Mouse (Mus musculus) natural killer cell, adult 2 months (primary cell): Measurements from ENCODE around the gene Hectd4.
"Not testable (repeated sequence)": the region's sequence is repeated elsewhere in the genome, so short reads cannot be mapped to it uniquely, and the experiment has no call there.

ENCODE experiments used
- DNase-seq, 2 experiments: peaks; one replicate each; pipeline ENCODE4 v3.0.0; 2022; ENCODE audit warnings: low spot score in 2 of 2

The Hectd4 gene

DNA sequence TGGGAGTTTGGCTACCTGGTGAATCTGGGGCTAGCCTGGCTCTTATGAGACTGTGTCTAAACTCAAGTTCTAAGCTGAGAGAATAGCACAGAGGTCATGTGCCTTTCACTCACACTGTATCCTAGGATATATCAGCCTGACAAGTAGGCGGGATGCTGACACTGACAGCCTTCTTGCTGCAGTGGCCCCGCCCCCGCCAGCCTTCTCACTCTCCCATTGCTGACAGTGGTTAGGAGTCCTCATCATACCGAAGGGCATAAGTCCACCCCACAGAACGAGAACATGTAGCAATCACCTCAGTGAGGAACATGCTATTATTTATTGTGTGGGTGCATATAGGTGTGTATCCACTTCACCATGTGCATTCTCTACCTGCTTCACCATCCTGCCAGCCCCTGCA is 64.8 kb downstream of the Hectd4 start:
- no peak for DNase-seq

DNA sequence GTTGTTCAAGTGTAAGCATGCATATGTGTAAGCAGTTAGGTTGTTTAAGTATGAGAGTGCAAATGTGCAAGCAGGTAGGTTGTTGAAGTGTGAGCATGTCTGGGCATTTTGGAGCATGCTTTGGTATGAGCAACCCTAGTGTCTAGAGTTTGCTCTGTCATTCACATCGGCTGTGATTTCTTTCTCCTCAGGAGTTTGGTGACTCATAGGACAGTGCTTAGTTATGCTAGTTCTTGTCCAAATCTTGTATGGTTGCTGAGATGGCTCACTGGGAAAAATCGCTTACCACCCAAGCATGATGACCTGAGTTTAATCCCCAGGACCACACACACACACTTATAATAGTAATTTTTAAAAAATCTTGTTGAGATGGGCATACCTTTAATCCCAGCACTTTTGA is 67.2 kb downstream of the Hectd4 start:
- DNase-seq: no peak

DNA sequence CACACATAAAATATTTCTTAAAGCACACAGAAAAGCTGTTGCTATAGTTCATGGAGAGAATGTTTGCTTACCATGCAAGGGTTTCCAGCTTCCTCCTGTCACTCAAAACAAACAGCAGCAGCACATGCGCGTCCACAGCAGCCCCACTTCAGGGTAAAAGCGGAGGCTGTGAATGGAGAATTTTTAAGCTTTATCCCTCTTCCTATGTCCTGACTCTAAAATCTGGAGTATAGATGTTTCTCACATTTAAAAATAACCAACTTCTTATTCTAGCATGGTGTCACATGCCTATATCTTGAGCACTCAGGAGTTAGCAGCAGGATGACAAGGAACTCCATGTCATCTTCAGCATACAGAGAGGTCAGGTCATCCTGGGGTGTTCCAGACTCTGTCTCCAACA is 70.3 kb downstream of the Hectd4 start:
- DNase-seq: no peak

DNA sequence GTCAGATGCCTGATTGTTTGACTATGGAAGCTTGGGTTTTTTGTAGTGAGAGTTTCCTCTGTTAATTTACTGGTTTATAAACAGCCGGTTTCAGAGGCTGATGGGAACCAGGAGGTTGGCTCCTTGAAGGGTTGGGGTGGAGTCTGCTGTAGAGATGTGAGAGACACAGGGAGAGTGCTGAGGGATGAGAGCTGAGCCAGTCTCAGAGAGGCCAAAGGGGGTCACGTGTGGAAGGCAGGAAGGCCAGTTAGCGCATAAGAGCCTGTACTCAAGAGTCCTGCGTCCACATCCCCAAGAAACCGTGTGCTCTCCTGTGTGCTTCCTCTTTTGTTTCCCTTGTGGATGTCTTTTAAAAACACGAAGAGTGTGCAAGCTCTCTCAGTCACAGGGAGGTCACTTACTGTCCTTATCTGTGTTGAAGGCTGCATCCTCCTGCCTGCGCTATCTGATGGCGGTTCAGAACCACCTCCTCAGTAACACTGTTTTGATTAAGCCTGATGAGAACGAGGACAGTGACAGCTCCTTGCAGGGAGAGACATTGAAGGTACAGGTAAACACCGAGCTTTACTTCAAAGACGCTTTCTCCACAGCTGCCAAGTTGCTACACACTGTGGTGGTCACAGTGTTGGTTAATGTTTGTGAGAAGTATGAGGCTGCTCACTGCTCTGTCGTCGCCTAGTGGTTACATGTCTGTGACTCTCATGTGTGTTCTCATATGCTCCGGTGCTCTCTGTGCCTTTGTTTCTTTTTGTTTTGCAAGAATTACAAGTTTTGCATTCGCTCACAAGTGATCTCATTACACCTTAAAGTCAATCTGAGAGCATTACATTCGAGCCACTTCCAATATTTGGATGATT is 72.5 kb downstream of the Hectd4 start:
- DNase-seq: no peak

DNA sequence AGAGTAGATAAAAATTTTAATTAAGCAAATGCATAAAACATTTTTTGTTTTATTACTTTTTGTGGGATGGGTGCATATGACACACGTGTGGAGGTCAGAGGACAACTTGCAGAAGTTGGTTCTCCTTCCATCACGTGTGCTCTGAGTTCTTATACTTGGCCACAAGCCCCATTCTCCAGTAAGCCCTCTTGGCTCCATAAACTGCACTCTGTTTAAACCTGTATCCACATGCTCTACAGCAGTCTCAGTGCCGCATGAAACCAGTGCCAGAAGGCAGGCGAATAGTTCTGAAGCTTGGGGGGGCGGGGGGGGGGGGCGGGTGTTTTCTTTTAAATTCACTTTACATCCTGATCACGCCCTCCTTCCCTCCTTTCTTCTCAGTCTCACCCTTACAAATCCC is 85.0 kb downstream of the Hectd4 start:
- no peak for DNase-seq

DNA sequence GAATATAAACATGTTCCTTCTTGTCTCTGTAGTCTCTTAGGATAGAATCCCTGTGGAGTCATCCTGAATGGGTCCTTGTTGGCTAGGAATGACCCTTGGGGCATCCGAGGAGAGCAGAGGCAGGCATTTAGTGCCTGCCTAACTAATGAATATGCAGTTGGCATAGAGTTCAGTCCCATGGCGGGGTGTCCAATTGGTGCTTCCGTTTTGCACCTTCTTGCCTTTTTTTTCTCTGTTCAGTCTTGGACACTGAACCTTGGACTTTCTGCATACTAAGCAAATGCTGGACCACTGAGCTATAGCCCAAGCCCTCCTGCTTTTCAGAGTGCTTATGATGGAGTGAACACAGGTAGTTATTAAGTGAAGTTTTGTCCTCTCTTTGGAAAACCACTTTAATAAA is 87.6 kb downstream of the Hectd4 start:
- no peak for DNase-seq

DNA sequence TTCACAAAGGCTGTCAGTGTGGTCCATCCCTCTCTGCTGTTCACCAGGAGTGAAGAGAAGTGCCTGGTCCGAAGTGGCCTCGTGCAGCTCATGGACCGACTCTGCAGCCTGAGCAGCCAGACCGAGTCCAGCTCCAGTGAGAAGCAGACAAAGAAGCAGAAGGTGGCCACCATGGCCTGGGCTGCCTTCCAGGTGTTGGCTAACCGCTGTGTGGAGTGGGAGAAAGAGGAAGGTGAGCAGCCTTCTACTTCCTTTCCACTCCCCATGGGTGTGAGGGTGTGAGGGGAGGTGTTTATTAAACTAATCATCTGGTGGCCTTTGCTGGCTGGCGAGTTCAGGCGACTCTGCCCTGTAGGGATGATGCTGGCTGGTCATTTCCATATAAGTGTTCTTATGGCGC is 91.6 kb downstream of the Hectd4 start:
- DNase-seq: no peak

DNA sequence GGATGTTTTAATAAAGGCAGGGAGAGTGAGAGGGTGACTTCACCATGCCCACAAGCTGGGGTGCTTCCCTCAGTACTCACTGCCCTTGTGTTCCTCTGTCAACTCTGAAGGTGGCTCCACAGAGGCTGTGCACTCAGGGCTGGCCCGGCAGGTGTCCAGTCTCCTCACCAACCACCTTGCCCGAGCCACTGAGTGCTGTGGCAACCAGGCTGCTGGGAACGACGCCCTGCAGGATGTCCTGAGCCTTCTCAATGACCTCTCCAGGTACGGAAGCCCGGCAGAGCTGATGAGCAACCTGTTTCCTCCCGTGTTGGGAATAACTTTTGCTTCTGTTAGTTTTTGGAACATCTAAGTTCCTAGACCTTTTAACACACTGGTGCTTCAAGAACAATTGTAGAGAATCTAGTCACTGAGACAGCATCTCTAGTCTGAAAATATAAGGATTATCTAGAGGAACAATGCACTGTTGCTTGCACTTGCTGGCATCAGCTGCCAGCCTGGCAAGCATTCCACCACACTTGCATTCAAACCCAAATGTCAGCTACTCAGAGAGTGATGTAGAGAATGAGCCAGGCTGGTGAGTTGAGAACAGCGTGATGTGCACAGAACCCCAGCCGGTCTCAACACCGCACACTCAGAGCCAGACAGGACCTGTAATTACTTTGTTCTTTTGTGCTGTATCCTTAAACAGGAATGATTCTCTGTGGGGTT is 93.9 kb downstream of the Hectd4 start:
- no peak for DNase-seq

DNA sequence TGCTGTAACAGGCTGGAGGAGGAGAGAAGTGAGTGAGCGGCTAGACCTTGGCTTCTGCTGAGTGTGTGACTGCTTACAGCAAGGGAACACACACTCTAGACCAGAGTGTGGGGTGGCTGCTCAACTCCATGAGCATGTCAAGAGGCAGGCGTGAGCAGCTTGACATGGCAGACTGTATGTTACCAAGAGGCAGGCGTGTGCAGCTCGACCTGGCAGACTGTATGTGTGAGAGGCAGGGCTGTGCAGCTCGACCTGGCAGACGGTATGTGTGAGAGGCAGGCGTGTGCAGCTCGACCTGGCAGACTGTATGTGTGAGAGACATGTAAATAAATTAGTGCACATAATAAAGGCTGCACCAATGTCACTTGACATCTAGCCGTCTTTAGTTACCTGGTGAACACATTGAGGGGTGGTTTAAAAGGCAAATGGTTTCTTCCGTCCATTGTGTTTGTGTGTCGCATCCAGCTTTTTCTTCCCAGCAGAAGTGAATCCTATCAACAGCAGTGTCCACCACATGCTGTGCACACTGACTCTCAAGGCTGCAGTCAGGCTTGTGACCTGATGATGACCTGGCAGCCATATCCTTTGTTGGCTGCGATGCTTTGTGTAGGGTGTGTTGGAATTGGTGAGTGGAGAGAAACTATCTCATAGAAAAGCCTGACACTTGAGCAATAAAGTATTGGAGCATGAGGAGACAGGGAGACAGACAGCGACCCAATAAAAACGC is 106.2 kb downstream of the Hectd4 start:
- no peak for DNase-seq

DNA sequence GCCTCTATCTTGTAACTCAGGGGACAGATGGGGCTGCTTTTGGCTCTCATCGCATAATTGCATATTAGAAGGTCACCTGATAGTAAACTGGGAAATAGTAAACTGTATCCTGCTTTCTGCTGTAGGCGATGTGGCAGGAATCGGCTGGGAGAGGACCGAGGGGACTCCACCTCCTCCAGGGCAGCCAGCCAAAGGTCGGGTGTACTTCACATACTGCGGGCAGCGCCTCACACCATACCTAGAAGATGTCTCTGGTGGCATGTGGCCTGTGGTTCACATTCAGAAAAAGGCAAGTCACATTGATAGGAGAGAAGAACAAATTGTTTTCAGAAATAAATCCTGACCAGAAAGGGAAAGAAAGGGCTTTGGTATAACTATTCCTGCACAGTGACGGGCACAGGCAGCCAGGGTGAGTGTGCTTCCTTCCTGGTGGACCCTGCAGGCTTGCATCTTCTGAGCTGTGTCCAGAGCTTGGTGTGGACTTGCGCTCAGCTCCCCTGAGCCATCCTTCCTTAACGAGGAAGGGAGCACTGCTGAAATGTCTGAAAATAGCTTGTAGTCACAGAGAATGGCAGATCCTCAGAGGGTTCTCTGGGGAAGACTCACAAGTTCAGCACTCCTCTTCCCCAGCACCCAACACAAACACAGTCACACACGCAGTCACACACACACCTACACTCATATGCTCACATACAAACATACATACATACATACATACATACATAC is 109.5 kb downstream of the Hectd4 start:
- DNase-seq: no peak

DNA sequence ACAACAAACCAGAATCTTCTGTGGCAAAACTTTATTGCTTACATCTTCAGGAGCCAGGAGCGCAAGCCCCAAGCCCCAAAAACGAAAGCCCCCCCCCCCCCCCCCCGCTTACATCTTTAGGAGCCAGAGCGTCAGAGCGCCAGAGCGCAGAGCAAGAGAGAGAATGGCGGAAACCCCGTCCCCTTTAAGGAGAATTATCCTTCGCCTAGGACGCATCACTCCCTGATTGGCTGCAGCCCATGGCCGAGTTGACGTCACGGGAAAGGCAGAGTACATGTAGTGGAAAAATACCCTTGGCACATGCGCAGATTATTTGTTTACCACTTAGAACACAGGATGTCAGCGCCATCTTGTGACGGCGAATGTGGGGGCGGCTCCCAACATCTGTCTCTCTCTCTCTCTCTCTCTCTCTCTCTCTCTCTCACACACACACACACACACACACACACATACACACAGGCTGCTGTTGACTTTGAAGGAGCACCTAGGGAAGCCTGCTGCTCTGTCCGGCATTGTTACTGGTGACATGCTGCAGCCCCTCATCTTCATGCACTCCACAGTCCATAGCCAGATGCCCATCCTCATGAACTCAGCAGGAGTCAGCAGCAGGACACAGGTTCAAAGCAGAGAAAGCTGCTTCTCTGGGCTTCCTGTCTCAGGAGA is 110.3 kb downstream of the Hectd4 start:
- DNase-seq: not testable (repeated sequence)

DNA sequence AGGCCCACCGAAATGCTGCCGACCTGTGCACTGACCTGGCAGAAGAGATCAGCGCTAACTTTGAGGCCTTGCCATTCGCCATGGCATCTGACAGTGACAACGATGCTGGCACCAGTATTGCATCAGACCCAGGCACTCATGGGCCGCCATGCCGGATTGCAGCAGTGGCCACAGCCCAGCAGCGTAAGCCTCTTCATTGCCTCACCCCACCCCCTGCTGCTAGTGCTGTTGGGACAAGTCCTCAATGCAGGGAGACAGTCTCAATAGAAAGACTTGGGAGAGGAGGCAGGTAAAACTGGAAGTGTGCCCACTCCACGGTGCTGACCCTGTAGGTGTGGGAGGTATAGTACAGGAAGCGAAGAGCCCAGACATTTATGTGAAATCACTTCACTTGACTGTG is 111.7 kb downstream of the Hectd4 start:
- DNase-seq: no peak

DNA sequence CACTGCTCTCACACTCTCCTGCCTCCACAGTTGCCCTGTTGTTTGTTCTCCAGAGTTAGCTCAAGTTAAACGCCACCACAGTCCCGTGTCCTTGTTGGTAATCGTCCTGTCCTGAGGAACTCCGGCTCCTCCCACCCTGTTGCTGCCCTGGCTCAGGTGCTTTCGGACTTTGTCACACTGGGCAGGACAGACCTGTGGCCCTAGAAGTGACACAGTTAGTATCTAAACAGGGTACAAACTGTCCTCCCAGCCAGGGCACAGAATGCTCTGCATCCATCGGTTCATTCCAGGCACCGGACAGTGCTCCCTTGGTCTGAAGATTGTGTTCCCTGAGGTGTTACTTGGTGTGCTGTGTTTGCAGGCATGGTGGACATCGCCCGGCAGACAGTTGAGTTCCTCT is 114.0 kb downstream of the Hectd4 start:
- no peak for DNase-seq

DNA sequence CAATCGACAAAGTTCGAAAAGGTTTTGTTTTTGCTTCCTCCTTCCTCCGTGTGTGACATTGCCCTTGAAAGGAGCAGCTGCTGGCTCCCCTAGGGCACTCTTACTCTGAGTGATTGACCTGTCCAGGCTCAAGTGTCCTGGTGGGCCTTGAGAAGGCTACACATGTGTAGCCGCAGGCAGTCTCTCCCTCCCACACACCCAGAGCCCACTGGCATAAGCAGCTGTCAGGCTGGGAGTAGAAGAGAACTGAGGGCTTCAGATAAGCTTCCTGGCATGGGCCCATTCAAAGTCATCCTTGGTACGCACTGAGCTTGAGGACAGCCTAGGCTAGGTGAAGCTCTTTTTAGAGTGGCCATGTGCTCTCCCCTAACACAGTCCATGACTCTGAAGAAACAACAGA is 114.4 kb downstream of the Hectd4 start:
- no peak for DNase-seq

DNA sequence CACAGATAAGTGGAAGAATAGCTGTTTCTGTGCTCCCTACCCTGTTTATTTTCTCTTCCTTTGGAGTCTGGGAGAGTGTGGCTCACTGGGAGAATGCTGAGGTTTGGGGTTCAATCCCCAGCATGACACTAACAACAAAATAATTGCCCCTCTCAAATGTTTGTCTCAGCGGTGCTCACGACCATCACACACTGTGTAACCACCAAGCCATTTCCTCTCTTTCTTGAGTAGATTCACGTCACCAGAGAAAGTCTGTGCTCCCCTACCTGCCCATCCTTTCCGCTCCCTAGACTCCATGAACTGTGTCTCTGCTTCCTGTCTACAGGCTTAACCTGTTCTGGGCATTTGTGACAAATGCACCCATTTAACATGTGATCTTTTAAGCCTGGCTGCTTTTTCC is 115.4 kb downstream of the Hectd4 start:
- DNase-seq: no peak

DNA sequence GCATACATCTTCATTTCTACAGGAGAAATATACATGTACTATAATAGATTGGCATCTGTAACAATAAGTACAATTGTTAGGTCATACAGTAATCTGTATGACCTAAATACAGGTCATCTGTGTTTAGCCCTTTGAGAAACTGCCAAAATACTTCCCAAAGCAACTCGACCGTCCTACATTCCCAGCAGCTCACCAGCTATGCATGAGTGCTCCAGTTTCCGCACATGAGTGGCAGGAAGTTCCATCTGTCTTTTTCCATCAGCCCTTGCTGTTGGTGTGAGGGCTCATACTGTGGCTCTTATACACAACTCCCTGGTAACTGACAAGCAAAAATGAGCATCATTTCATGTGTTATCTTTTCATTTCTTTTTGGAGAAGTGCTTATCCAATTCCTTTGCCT is 116.0 kb downstream of the Hectd4 start:
- no peak for DNase-seq

DNA sequence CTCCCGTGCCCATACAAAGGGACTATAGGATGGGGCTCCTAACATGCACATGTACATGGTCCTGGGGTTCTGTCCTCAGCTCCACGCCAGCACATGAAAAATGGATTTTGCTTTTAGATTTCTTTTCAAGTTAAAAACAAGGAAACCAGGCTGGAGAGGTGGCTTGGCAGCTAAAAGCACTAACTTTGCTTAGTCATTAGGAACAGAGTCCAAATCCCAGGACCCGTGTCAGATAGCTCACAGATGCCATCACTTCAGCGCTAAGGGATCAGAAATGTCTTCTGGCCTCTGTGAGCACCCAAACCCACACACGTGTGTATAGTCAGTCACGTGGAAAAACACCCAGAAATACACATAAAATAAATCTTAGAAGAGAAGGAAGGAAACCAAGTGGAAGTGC is 116.8 kb downstream of the Hectd4 start:
- DNase-seq: no peak

DNA sequence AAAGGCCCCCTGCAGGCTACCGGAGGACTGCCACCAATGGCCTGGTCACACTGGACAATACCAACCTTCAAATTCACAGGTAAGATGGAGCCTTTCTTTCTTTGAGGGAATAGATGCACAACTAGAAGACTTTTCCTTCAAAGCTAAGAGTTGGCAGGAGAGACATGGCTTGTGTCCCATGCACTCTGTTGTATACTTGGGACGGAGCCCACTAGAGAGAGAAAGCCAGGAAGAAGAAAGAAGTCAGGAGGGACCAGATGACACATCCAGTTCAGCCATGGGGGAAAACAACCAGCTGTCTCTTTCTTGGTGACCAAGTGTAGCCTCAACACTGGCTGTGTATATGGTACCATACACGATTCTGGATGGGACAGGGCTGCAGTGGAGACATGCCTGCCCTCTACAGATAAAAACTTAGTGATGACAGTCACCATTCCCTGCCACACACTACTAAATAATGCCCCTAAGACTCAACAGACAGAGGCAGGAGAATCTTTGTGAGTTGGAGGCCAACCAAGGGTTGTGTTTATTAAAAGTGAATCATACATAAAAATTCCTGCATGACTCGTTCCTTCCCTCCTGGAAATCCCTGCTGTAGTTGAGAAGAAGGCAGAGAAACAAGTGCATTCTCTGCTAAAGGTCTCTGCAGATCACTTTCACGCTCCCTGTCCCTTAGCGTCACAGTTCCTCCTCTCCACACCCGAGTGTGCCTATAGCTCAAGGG is 119.7 kb downstream of the Hectd4 start:
- DNase-seq: no peak

DNA sequence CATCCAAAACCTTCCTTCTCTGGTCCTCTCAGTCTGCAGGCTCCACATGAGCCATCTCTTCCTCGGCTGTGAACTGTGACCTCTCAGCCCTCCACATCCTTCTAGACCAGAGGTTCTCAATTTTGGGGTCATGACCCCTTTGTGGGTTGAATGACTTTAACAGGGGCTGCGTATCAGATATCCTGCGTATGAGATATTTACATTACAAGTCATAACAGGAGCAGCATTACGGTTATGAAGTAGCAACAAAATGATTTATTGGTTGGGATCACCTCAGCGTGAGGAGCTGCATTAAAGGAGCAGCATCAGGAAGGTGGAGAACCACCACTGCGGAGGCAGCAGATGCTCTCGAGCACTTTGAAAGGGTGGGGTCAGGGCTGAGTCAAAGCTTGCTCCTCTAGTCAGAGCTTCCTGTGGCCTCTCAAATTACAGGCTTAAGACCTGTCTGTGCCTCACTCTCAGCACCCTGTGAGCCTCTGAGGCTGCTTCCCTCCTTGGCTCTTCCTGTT is 121.0 kb downstream of the Hectd4 start:
- no peak for DNase-seq

DNA sequence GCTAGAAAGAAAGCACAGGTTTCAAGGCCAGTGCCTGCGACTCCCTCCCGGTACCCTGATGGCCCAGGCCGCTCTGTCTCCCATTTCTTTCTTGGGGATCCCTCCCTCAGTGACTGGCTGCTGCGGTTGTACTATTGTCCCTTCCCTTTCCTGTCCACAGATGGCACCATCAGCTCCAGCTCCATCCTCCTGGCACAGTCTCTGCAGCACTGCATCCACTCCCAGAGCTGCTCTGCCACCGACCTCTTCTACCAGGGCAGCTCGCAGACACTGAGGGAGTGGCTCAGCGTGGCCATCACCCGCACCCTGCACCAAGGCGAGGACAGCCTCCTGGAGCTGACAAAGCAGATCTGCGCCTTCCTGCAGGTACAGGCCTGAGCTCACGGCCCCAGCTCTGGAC is 122.5 kb downstream of the Hectd4 start:
- no peak for DNase-seq

DNA sequence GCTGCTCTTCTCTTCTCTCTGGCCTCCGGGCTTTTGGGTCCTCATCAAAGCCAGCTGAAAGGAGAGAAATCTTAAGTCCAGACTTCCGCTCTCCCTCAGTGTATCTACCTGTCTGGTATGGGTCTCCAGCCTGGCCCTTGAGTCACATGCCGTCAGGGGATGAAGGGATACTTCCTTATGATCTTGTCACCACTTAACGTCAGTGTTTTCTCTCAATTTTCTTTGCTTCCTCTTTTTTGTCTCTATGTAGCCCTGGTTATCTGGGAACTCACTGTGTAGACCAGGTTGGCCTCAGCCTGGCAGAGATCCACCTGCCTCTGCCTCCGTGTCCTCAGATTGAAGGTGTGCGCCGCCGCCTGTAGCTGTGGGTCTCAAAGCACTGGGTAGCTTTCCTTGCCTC is 124.0 kb downstream of the Hectd4 start:
- DNase-seq: no peak
